Mouse (Mus musculus) CD4-positive helper T cell, adult 2 months (primary cell): ENCODE results near the gene Luc7l2.
"Not testable (repeated sequence)": the region's sequence is repeated elsewhere in the genome, so short reads cannot be mapped to it uniquely, and the experiment has no call there.

Experiments used
- DNase-seq: peaks from one replicate; pipeline ENCODE4 v3.0.0-alpha.2; 2012; ENCODE audit warnings: low read depth, missing footprints, low spot score

The Luc7l2 gene

GRCm38 (mm10) chr6:38551062-38551988, at the start of gene Luc7l2:
Gene Luc7l2 (plus strand): TSS chr6:38551334.
- peak; percentile 99 for DNase-seq

GRCm38 (mm10) chr6:38512096-38512495, 39.0 kb upstream of the Luc7l2 start:
- no peak for DNase-seq

- DNase-seq, result peak; percentile 49
Observed at GRCm38 (mm10) chr6:38512830-38513229, 38.3 kb upstream of the Luc7l2 start.

- DNase-seq, result no peak
Observed at GRCm38 (mm10) chr6:38515201-38515600, 35.9 kb upstream of the Luc7l2 start.

GRCm38 (mm10) chr6:38523851-38524250, 27.3 kb upstream of the Luc7l2 start:
- DNase-seq, result peak; percentile 15

GRCm38 (mm10) chr6:38531211-38531820, 19.8 kb upstream of the Luc7l2 start:
- DNase-seq, result peak; percentile 57

GRCm38 (mm10) chr6:38532500-38533420, 18.4 kb upstream of the Luc7l2 start:
- DNase-seq, result peak; percentile 19

GRCm38 (mm10) chr6:38533428-38534405, 17.4 kb upstream of the Luc7l2 start, which contains the start of gene Fmc1:
Gene Fmc1 (plus strand): TSS chr6:38533502.
- peak; percentile 99 for DNase-seq

GRCm38 (mm10) chr6:38534640-38535365, 16.3 kb upstream of the Luc7l2 start:
- peak; percentile 97 for DNase-seq

GRCm38 (mm10) chr6:38535366-38535690, 15.8 kb upstream of the Luc7l2 start:
- no peak for DNase-seq

GRCm38 (mm10) chr6:38535788-38536187, 15.3 kb upstream of the Luc7l2 start:
- no peak for DNase-seq

GRCm38 (mm10) chr6:38544141-38544540, 7.0 kb upstream of the Luc7l2 start:
- DNase-seq, result not testable (repeated sequence)

- DNase-seq, result not testable (repeated sequence)
Observed at GRCm38 (mm10) chr6:38547005-38547404, 4.1 kb upstream of the Luc7l2 start.

GRCm38 (mm10) chr6:38547707-38548106, 3.4 kb upstream of the Luc7l2 start:
- DNase-seq, result no peak

GRCm38 (mm10) chr6:38548595-38548994, 2.5 kb upstream of the Luc7l2 start:
- DNase-seq, result not testable (repeated sequence)

GRCm38 (mm10) chr6:38549840-38550239, 1.3 kb upstream of the Luc7l2 start:
- not testable (repeated sequence) for DNase-seq

- no peak for DNase-seq
Observed at GRCm38 (mm10) chr6:38550250-38551061, 678 bp upstream of the Luc7l2 start.

- peak; percentile 98 for DNase-seq
Observed at GRCm38 (mm10) chr6:38551989-38552635, 978 bp downstream of the Luc7l2 start.
